Mouse (Mus musculus) stomach, embryonic 14.5 days (tissue): ENCODE measurements at regions not wholly inside any gene's neighbourhood (a gene's known extent, or its start where the extent isn't known, plus 50 kb on each side); places are given as distances from the start of the nearest gene placed in this dataset.

Experiments
- ATAC-seq: fragments of 200-750 bp; cut with Nextera tagmentation; 2 replicates; pipeline ENCODE4 v1.8.0; 2017; ENCODE audit warnings: low read depth, moderate TSS enrichment; ENCODE audit not compliant: insufficient number of reproducible peaks, insufficient read depth, low FRiP score
- H3K27ac ChIP-seq: fragments of 300-500 bp; sonication (generic); 2 replicates; pipeline ENCODE4 v1.5.1; 2014; ENCODE audit warnings: mild to moderate bottlenecking, low read length, moderate library complexity, mixed read lengths
- H3K27me3 ChIP-seq: fragments of 300-500 bp; sonication (generic); 2 replicates; pipeline ENCODE4 v1.6.1; 2014; ENCODE audit warnings: low read length, control low read depth, mixed read lengths; ENCODE audit not compliant: control insufficient read depth, insufficient read depth
- H3K36me3 ChIP-seq: fragments of 300-500 bp; sonication (generic); 2 replicates; pipeline ENCODE4 v1.6.1; 2014; ENCODE audit warnings: mild to moderate bottlenecking, control low read depth, low read length, moderate library complexity, mixed read lengths; ENCODE audit not compliant: control insufficient read depth, insufficient read depth
- H3K4me1 ChIP-seq: fragments of 300-500 bp; sonication (generic); 2 replicates; pipeline ENCODE4 v1.6.1; 2014; ENCODE audit warnings: low read length, control low read depth, mixed read lengths; ENCODE audit not compliant: control insufficient read depth, insufficient read depth
- H3K4me2 ChIP-seq: fragments of 300-500 bp; sonication (generic); replicated peaks from 2 replicates; pipeline ENCODE4 v1.6.1; 2014; ENCODE audit warnings: low read depth, low read length, control low read depth
- H3K4me3 ChIP-seq: fragments of 300-500 bp; sonication (generic); 2 replicates; pipeline ENCODE4 v1.5.1; 2014; ENCODE audit warnings: low read depth, low read length, control low read depth
- H3K9ac ChIP-seq: fragments of 300-500 bp; sonication (generic); replicated peaks from 2 replicates; pipeline ENCODE4 v1.6.1; 2014; ENCODE audit warnings: low read depth, mild to moderate bottlenecking, control low read depth, low read length, moderate library complexity, mixed read lengths
- H3K9me3 ChIP-seq: fragments of 300-500 bp; sonication (generic); 2 replicates; pipeline ENCODE4 v1.6.1; 2016; ENCODE audit warnings: low read depth, low read length, control low read depth; ENCODE audit not compliant: control insufficient read depth
- WGBS: fragments of 180-500 bp; shearing (Covaris S2); extraction: QIAGEN DNeasy Blood & Tissue Kit; methylation state at CpG from one replicate; pipeline ENCODE4 v1.1.7; 2014; 5-methylcytosine and 5-hydroxymethylcytosine counted together

GRCm38 (mm10) chr4:48909161-48909560 lies 149.9 kb upstream of the Plppr1 start:
- Histone ChIP-seq H3K27ac (no peak overlapping the region), H3K36me3 (no peaks in the 10 kb centered on the region), H3K4me1 (no peaks in the 10 kb centered on the region), H3K4me2 (no peak overlapping the region), H3K9me3 (no peaks in the 10 kb centered on the region), H3K4me3 (no peak overlapping the region), H3K27me3 (no peaks in the 10 kb centered on the region), H3K9ac (no peak overlapping the region)
- WGBS: 68% methylated on average over 2 of the region's 2 CpGs
- no peak for ATAC-seq

GRCm38 (mm10) chr4:48913301-48913700 lies 145.8 kb upstream of the Plppr1 start:
- H3K4me1 ChIP-seq: no peaks in the 10 kb centered on the region
- no peak; the same call in 1 of the 2 replicates for ATAC-seq
- H3K9ac ChIP-seq: no peak overlapping the region
- WGBS: 72% methylated on average over 4 of the region's 4 CpGs
- no peaks in the 10 kb centered on the region for H3K36me3 ChIP-seq
- no peaks in the 10 kb centered on the region for H3K27me3 ChIP-seq
- no peak overlapping the region for H3K4me2 ChIP-seq
- H3K9me3 ChIP-seq: no peaks in the 10 kb centered on the region
- H3K4me3 ChIP-seq: no peak overlapping the region
- no peak overlapping the region for H3K27ac ChIP-seq

DNA sequence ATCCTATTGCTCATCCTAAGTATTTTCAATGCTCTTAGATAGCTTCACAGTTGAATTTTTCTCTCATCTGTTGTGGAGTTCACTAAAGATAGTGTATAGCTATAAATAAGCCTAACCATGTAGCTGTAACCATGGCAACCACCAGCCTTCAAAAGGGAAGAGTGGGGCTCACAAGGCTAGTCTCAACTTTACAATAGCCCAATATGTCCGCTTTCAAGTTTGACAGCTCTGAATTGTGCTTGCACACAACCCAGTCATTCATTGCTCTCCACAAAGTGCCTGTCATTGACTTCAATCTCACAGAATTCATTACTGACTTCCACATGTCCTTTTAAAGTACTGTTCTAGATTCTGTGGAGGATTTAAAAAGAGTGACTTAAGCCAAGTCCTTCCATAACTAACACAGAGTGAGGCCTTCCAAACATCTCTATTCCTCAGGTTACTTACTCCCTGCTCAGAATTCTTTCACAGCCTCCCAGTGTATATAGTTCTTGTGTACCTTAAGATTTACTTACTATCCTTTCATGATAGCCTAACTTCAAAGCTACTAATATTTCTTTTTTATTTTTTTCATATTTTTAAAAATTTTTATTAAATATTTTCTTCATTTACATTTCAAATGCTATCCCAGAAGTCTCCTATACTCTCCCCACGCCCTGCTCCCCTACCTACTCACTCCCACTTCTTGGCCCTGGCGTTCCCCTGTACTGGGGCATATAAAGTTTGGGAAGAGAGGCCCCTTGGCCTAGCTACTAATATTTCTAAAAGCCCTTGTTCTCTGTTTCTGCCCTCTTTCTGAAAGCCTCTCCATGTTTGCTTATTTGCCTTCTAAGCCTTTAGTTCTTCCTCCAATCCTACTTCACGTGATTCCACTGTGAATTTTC lies 134.3 kb upstream of the Plppr1 start:
- no peak for ATAC-seq
- no peak overlapping the region for H3K27ac ChIP-seq
- H3K36me3 ChIP-seq: no peaks in the 10 kb centered on the region
- no peaks in the 10 kb centered on the region for H3K4me1 ChIP-seq
- H3K27me3 ChIP-seq: no peaks in the 10 kb centered on the region
- H3K4me2 ChIP-seq: no peak overlapping the region
- no peak overlapping the region for H3K9ac ChIP-seq
- no peaks in the 10 kb centered on the region for H3K9me3 ChIP-seq
- H3K4me3 ChIP-seq: no peak overlapping the region
- WGBS: 69% methylated on average over 4 of the region's 4 CpGs

DNA sequence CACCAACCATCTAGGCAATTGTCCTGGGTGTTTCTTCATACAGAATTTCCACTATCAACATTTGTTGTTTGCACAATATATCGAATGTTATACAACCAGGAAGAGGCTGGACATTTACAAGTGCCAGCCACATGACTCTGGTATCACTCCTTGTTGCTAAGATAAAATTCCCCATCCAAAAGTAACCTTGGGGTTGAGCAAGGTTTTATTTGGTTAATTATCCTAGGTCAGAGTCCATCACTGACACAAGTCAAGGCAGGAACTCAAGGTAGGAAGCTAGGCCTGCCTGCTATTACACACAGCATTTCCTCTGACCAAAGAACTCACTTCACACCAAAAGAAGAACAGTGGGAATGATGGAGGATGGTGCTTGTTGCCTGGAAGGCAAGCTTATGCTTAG lies 120.7 kb upstream of the Plppr1 start:
- H3K4me1 ChIP-seq: no peaks in the 10 kb centered on the region

GRCm38 (mm10) chr4:48938892-48939291 lies 120.2 kb upstream of the Plppr1 start:
- WGBS: 85% methylated on average over 6 of the region's 6 CpGs
- Histone ChIP-seq H3K4me1 (no peaks in the 10 kb centered on the region), H3K27ac (no peak overlapping the region), H3K4me2 (no peak overlapping the region), H3K36me3 (no peaks in the 10 kb centered on the region), H3K9ac (no peak overlapping the region), H3K4me3 (no peak overlapping the region), H3K9me3 (no peaks in the 10 kb centered on the region), H3K27me3 (no peaks in the 10 kb centered on the region)
- ATAC-seq: no peak

More for the DNA sequence above, 120.7 kb upstream of the Plppr1 start:
- no peaks in the 10 kb centered on the region for H3K9me3 ChIP-seq
- 81% methylated on average over 1 of the region's 1 CpGs for WGBS
- H3K36me3 ChIP-seq: no peaks in the 10 kb centered on the region
- H3K27ac ChIP-seq: no peak overlapping the region
- H3K4me3 ChIP-seq: no peak overlapping the region
- H3K27me3 ChIP-seq: no peaks in the 10 kb centered on the region
- no peak overlapping the region for H3K4me2 ChIP-seq
- H3K9ac ChIP-seq: no peak overlapping the region
- no peak for ATAC-seq

- Histone ChIP-seq H3K4me2 (no peak overlapping the region), H3K9ac (no peak overlapping the region), H3K4me3 (no peak overlapping the region), H3K9me3 (no peaks in the 10 kb centered on the region), H3K4me1 (no peaks in the 10 kb centered on the region), H3K36me3 (no peaks in the 10 kb centered on the region), H3K27ac (no peak overlapping the region), H3K27me3 (no peaks in the 10 kb centered on the region)
- ATAC-seq: no peak
- WGBS: 86% methylated on average over 2 of the region's 2 CpGs
These were observed 113.7 kb upstream of the Plppr1 start for GRCm38 (mm10) chr4:48945266-48945818.

DNA sequence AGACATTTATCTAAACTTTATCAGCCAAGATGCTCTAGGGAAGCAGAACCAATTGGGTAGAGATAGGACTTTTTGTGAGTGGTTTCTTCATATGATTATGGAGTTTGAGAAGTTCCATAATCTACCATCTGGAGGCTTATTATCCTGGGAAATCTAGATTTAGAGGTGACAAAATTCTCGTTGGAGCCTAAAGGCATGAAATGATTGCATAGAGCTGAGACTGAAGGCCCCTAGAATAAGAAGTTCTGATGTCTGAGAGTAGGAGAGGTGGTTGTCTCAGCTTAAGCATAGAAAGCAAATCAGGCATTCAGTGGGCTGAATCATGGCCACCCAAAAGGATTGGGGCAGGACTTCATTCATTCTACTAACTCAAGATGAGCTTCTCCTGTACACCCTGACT lies 106.1 kb upstream of the Plppr1 start:
- ATAC-seq: no peak

DNA sequence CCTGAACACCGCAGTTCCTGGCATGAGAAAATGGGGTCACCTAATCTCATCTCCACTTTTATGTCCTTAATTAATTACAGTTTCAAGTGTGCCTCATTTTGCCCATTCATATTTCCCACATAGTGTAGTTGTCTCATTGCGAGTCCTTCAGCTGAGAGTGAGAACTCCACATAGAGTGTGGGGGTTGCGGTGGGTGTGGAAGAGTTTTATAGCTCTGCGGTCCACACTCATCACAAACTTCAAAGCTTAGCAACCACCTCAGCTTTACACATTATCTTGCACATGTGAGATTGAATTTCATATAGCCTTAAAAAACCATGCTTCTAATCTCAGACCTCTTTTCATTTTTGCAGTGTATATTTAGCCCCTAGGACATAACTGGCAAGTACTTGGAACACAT lies 83.3 kb upstream of the Plppr1 start:
- H3K4me3 ChIP-seq: no peak overlapping the region
- no peak overlapping the region for H3K9ac ChIP-seq
- H3K9me3 ChIP-seq: no peaks in the 10 kb centered on the region
- no peaks in the 10 kb centered on the region for H3K4me1 ChIP-seq
- no peaks in the 10 kb centered on the region for H3K36me3 ChIP-seq
- H3K27me3 ChIP-seq: no peaks in the 10 kb centered on the region
- H3K4me2 ChIP-seq: no peak overlapping the region
- H3K27ac ChIP-seq: no peak overlapping the region
- no peak for ATAC-seq
- WGBS: 90% methylated on average over 4 of the region's 4 CpGs

More for the DNA sequence above, 106.1 kb upstream of the Plppr1 start:
- no peak overlapping the region for H3K27ac ChIP-seq
- no peak overlapping the region for H3K9ac ChIP-seq
- no peak overlapping the region for H3K4me2 ChIP-seq
- 76% methylated on average over 1 of the region's 1 CpGs for WGBS
- no peak overlapping the region for H3K4me3 ChIP-seq
- H3K27me3 ChIP-seq: no peaks in the 10 kb centered on the region
- no peaks in the 10 kb centered on the region for H3K36me3 ChIP-seq
- H3K9me3 ChIP-seq: no peaks in the 10 kb centered on the region
- H3K4me1 ChIP-seq: no peaks in the 10 kb centered on the region
